Mouse (Mus musculus): ENCODE measurements around the gene Gm20388.

DNA sequence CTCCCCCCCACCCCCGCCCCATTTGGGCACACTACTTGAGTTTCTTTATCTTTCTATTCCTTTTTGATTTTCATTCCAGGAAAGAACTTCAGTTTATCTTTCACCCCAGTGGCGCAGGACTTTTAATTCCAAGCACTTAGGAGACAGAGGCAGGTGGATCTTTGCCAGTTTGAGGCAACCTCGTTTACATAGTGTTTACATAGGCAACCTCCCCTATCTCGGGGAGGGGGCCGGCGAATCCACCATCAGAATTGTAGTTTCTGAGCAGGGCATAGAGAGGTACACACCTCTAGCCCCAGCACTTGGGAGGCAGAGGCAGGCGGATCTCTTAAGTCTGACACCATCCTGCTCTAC is 2041.0 kb downstream of the Gm20388 start:
- TF ChIP-seq CTCF (IDR thresholded peaks at IDR 0.05; ENCODE audit: extremely low read depth, insufficient read depth, low read length) (no peak), POLR2A (IDR thresholded peaks at IDR 0.05; ENCODE audit: extremely low read depth, insufficient read depth, low read length) (no peak)

Data from cortical plate, adult 2 months (tissue).